Mouse (Mus musculus) brain, embryonic 14.5 days (tissue): Measurements from ENCODE around the gene Cox10.

ENCODE experiments used
- CTCF ChIP-seq: fragments of 200-500 bp; IDR thresholded peaks from 2 replicates; pipeline ENCODE4 v1.5.1; 2012; ENCODE audit warnings: inconsistent platforms, mild to moderate bottlenecking, moderate library complexity, borderline replicate concordance; ENCODE audit not compliant: insufficient read depth, insufficient read length; ENCODE audit errors: extremely low read depth
- POLR2A ChIP-seq: fragments of 200-500 bp; IDR thresholded peaks from 2 replicates; pipeline ENCODE4 v1.6.1; 2012; ENCODE audit warnings: mild to moderate bottlenecking, inconsistent platforms, borderline replicate concordance; ENCODE audit not compliant: poor library complexity, insufficient read depth, insufficient read length, severe bottlenecking; ENCODE audit errors: extremely low read depth

DNA sequence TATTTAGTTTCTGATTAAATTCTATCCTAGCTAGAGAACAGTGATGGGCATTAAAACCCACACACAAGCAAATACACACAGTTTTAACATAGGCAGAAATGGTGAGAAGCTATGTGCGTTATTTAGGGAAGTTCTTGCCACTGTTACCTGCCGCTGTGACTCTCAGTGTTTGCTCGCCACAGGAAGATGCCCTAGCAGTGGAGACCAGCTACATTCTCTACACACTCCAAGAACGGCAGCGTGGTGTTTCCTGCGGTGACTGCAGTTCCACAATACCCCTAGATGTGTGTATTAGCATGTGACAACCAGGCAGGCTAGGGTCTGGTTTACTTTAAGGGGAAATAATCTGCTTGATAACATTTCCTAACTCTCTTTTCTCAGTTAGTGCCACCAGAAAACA is 64.0 kb downstream of the Cox10 start:
- TF ChIP-seq POLR2A, result no peak
- TF ChIP-seq CTCF, result no peak
